Mouse (Mus musculus): ENCODE data around the gene Palm. TPM values are rescaled to one million over a fixed set of nuclear protein-coding genes. Genes with fewer than 3 reads are reported as not detected.

The Palm gene
- polyA plus RNA-seq, 1 experiment from 2014 or later = 9.2 TPM

DNA sequence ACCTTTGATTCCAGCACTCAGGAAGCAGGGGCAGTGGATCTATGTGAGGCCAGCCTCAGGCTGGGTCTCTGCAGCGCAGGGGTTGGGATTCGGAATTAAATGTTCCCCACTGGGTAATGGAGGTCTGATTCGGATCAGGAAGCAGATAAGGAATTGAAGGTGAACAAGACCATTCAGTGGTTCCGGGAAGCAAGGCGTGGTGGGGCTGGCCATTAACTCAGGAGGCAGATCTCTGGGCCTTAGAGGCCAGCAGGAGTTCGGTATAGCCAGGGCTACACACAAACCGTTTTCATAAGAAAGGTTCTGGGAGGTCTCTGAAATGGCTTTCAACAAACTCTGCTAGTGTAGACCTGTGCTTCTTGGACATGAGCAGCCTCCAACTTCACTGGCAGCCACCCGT is 59.5 kb downstream of the Palm start:
- ATAC-seq = no peak
- peaks cover 42% of the 10 kb centered on the region for H3K4me1 ChIP-seq (ENCODE audit: insufficient read depth)
- H3K27me3 ChIP-seq (ENCODE audit: insufficient read depth, low read length) = no peaks in the 10 kb centered on the region
- DNase-seq = peak; percentile 17
- peaks cover 13% of the 10 kb centered on the region for H3K36me3 ChIP-seq (replicated peaks; ENCODE audit: insufficient read depth, low read length)
- peak overlapping the region; percentile 98 for H3K4me2 ChIP-seq (ENCODE audit: low read depth, low read length)
- peak overlapping the region; percentile 70 for H3K9ac ChIP-seq (replicated peaks)
- peak overlapping the region; percentile 57 for H3K4me3 ChIP-seq (ENCODE audit: low read depth, low read length)
- H3K9me3 ChIP-seq (ENCODE audit: low read length) = no peaks in the 10 kb centered on the region
- WGBS (ENCODE audit: insufficient replicate concordance) = 25% methylated on average over 8 of the region's 8 CpGs
- peak overlapping the region; percentile 99 for H3K27ac ChIP-seq (ENCODE audit: low read depth)
- TF ChIP-seq CTCF (IDR thresholded peaks at IDR 0.05; ENCODE audit: low read depth) (no peak), EP300 (IDR thresholded peaks at IDR 0.05; ENCODE audit: low read depth) (no peak)

DNA sequence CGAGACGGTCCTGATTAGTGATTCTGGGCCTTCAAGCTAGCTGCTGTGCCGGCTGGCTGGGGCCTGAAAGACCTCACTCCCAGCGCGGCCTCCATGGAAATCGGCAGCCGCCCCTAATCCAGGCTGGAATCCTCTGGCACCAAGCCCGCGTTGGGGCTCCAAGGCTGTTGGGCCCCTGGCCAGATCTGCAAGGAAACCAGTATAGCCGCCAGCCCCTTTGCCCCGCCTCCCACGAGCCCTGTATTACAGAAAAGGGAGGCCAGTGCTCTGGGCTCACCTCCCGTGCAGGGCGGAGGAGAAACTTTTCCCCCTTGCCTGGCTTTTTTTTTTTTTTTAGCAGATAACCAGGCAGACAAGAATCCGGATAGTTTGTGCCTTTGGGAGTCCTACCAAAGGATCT is 60.0 kb downstream of the Palm start:
- Histone ChIP-seq H3K27me3 (ENCODE audit: insufficient read depth, low read length) (no peaks in the 10 kb centered on the region), H3K36me3 (replicated peaks; ENCODE audit: insufficient read depth, low read length) (peaks cover 19% of the 10 kb centered on the region), H3K4me1 (ENCODE audit: insufficient read depth) (peaks cover 48% of the 10 kb centered on the region), H3K9ac (replicated peaks) (peak overlapping the region; percentile 70), H3K27ac (ENCODE audit: low read depth) (peak overlapping the region; percentile 99), H3K9me3 (ENCODE audit: low read length) (no peaks in the 10 kb centered on the region), H3K4me2 (ENCODE audit: low read depth, low read length) (peak overlapping the region; percentile 98), H3K4me3 (ENCODE audit: low read depth, low read length) (peak overlapping the region; percentile 57)
- ATAC-seq (peak; percentile 6; the same call in 1 of the 2 replicates), DNase-seq (peak; percentile 89)
- 1% methylated on average over 15 of the region's 15 CpGs for WGBS (ENCODE audit: insufficient replicate concordance)
- no peak for TF ChIP-seq CTCF (IDR thresholded peaks at IDR 0.05; ENCODE audit: low read depth)
- TF ChIP-seq EP300 (IDR thresholded peaks at IDR 0.05; ENCODE audit: low read depth) = no peak

DNA sequence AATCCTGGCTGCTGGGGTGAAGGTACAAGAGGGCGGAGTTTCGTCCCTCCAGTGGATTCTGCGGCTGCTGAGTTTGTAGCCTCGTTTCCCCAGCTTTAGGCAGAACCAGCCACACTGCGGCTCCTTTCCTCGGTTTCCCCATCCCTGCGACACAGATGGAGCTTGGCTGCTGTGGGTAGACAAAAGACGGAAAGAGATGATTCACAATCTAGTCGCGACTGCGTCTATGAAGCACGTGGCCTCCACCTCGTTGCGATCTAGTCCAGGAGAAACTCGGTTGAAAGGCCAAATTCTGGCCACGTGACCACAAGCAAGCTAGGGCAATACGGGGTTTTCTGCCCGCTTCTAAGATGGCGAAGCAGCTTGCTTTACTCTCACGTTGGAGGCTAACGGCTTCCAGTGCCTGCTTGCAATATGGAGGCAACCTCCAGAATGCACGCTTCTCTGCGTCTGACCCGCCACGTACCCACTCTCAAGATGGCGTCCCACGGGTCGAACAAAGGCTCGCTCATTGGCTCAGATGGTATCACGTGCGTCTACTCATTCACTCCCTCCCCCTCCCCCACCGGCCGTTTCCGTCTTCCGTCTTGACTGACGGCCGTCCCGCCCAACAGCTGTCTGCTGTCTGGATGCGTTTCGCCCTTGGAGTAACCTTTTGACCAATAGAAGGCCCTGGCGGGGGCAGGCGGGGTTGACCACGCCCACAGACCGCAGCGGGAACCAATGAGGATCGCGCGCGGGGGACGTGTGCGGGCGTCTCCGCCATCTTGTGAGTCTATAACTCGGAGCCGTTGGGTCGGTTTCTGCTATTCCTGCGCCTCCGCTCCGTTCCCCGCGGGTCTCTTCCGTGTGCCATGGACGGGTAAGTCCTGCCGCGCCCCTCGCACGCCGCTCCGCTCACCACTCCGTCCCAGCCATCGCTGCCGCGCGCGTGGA is 60.8 kb downstream of the Palm start, which contains the start of gene Ptbp1:
Gene Ptbp1, plus strand, starts transcription at position 568 of the 936 bp plus-strand sequence.
- Histone ChIP-seq H3K4me2 (ENCODE audit: low read depth, low read length) (peak within 1 kb of the TSS; percentile 98), H3K27ac (ENCODE audit: low read depth) (peak within 1 kb of the TSS; percentile 100), H3K4me3 (ENCODE audit: low read depth, low read length) (peak within 1 kb of the TSS; percentile 81), H3K9me3 (ENCODE audit: low read length) (no peaks in the 10 kb centered on the region), H3K4me1 (ENCODE audit: insufficient read depth) (peaks cover 51% of the 10 kb centered on the region), H3K36me3 (replicated peaks; ENCODE audit: insufficient read depth, low read length) (peaks cover 25% of the 10 kb centered on the region), H3K9ac (replicated peaks) (peak within 1 kb of the TSS; percentile 98), H3K27me3 (ENCODE audit: insufficient read depth, low read length) (no peaks in the 10 kb centered on the region)
- WGBS (ENCODE audit: insufficient replicate concordance) = under 1% methylated on average over 75 of the region's 75 CpGs
- TF ChIP-seq CTCF (IDR thresholded peaks at IDR 0.05; ENCODE audit: low read depth) (no peak), EP300 (IDR thresholded peaks at IDR 0.05; ENCODE audit: low read depth) (peak; percentile 17; the same call in 1 of the 2 replicates)
- DNase-seq (peak; percentile 100), ATAC-seq (peak; percentile 89)

DNA sequence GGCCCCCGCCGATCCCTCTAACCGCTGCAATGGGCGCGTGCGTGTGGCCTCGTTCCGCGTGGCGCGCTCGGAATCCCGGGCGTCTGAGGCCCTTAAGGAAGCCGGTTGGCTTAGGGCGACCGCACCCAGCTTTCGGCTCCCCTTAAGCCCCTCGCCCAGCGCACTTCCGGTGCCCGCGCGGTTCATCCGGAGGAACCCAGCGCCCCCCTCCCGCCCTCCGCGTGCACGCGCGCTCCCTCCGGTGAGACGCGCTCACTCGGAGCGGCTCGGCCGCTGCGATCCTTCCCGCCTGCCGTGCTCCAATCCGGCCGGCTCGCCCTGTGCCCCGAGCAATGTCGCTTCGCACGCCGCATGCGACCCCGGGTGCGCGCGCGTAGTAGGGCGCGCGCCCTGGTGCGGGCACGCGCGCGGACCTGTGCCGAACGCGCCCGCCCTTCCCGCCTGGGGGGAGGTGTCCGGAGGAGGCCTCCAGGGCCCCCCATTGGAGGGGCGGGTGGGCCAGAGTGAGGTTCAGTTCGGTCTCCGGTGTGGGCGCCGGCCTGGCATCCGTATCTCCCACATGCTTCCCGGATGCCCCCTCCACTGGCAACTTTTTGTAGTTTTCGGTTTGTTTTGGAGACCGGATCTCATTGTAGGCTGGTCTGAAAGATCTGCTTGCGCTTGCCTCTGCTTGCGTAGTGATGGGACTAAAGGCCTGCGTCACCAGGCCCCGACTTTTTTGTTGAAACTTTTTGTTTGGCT is 61.6 kb downstream of the Palm start:
- DNase-seq (peak; percentile 79), ATAC-seq (peak; percentile 18)
- Histone ChIP-seq H3K4me2 (ENCODE audit: low read depth, low read length) (peak overlapping the region; percentile 88), H3K9me3 (ENCODE audit: low read length) (no peaks in the 10 kb centered on the region), H3K4me3 (ENCODE audit: low read depth, low read length) (peak overlapping the region; percentile 81), H3K9ac (replicated peaks) (peak overlapping the region; percentile 98), H3K36me3 (replicated peaks; ENCODE audit: insufficient read depth, low read length) (peaks cover 33% of the 10 kb centered on the region), H3K27ac (ENCODE audit: low read depth) (peak overlapping the region; percentile 100), H3K4me1 (ENCODE audit: insufficient read depth) (peaks cover 51% of the 10 kb centered on the region), H3K27me3 (ENCODE audit: insufficient read depth, low read length) (no peaks in the 10 kb centered on the region)
- WGBS (ENCODE audit: insufficient replicate concordance) = 1% methylated on average over 64 of the region's 83 CpGs
- no peak for TF ChIP-seq EP300 (IDR thresholded peaks at IDR 0.05; ENCODE audit: low read depth)
- TF ChIP-seq CTCF (IDR thresholded peaks at IDR 0.05; ENCODE audit: low read depth) = no peak

DNA sequence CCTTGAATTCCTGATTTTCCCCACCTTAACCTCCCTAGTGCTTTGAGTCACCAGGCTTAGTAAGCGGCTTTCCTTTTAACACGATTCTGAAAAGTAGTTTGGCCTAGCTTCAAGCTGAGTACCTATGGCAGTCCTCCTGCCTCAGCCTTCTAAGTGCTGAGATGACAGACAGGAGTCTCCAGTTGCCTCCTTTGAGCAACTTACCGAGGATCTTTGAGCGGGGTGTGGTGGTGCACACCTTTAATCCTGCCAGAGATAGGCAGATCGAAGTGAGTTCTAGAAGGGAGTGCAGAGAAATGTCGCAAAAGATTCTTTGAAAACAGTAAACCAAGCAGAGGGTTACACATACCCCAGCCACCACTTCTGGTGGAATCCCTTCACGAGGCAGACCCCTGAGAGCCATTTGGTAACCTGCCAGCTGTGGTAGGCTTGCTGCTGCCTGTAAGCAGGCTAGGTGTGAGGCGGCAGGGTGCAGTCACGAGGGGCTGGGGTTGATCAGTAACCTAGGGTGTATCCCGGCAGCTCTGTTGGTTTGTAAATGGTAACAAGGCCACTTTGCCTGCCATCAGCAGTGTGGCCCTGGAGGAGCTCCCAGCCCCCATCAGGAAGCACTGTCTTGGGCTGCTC is 62.3 kb downstream of the Palm start:
- Histone ChIP-seq H3K9me3 (ENCODE audit: low read length) (no peaks in the 10 kb centered on the region), H3K9ac (replicated peaks) (peak overlapping the region; percentile 98), H3K4me1 (ENCODE audit: insufficient read depth) (peaks cover 51% of the 10 kb centered on the region), H3K27ac (ENCODE audit: low read depth) (peak overlapping the region; percentile 100), H3K4me3 (ENCODE audit: low read depth, low read length) (peak overlapping the region; percentile 81), H3K36me3 (replicated peaks; ENCODE audit: insufficient read depth, low read length) (peaks cover 40% of the 10 kb centered on the region), H3K4me2 (ENCODE audit: low read depth, low read length) (peak overlapping the region; percentile 88), H3K27me3 (ENCODE audit: insufficient read depth, low read length) (no peaks in the 10 kb centered on the region)
- WGBS (ENCODE audit: insufficient replicate concordance) = 1% methylated on average over 10 of the region's 10 CpGs
- TF ChIP-seq CTCF (IDR thresholded peaks at IDR 0.05; ENCODE audit: low read depth) (no peak), EP300 (IDR thresholded peaks at IDR 0.05; ENCODE audit: low read depth) (no peak)
- DNase-seq (peak; percentile 74), ATAC-seq (no peak)
